Mouse (Mus musculus) stomach, embryonic 15.5 days (tissue): ENCODE results near the gene Slx1b. TPM values are rescaled to one million over a fixed set of nuclear protein-coding genes. Genes with fewer than 3 reads are reported as not detected.

Experiments used
- ATAC-seq: fragments of 200-750 bp; cut with Nextera tagmentation; 2 replicates; pipeline ENCODE4 v1.8.0; 2017; ENCODE audit warnings: low read depth, moderate number of reproducible peaks, moderate TSS enrichment; ENCODE audit not compliant: insufficient read depth, low FRiP score
- H3K27ac ChIP-seq: fragments of 300-500 bp; sonication (generic); 2 replicates; pipeline ENCODE4 v1.5.1; 2015; ENCODE audit warnings: mild to moderate bottlenecking, inconsistent platforms
- H3K27me3 ChIP-seq: fragments of 300-500 bp; sonication (generic); replicated peaks from 2 replicates; pipeline ENCODE4 v1.6.1; 2015; ENCODE audit warnings: inconsistent platforms
- H3K36me3 ChIP-seq: fragments of 300-500 bp; sonication (generic); 2 replicates; pipeline ENCODE4 v1.6.1; 2015; ENCODE audit warnings: inconsistent platforms
- H3K4me1 ChIP-seq: fragments of 300-500 bp; sonication (generic); 2 replicates; pipeline ENCODE4 v1.6.1; 2015; ENCODE audit warnings: inconsistent platforms
- H3K4me2 ChIP-seq: fragments of 300-500 bp; sonication (generic); 2 replicates; pipeline ENCODE4 v1.6.1; 2015; ENCODE audit warnings: mild to moderate bottlenecking, inconsistent platforms
- H3K4me3 ChIP-seq: fragments of 300-500 bp; sonication (generic); replicated peaks from 2 replicates; pipeline ENCODE4 v1.5.1; 2015; ENCODE audit warnings: inconsistent platforms
- H3K9ac ChIP-seq: fragments of 300-500 bp; sonication (generic); 2 replicates; pipeline ENCODE4 v1.6.1; 2015; ENCODE audit warnings: inconsistent platforms
- H3K9me3 ChIP-seq: fragments of 300-500 bp; sonication (generic); 2 replicates; pipeline ENCODE4 v1.6.1; 2016; ENCODE audit warnings: inconsistent platforms
- WGBS: fragments of 180-500 bp; shearing (Covaris S2); methylation state at CpG from one replicate; pipeline ENCODE4 v1.1.7; 2015; 5-methylcytosine and 5-hydroxymethylcytosine counted together
- polyA plus RNA-seq: library from polyadenylated mRNA; unstranded; fragments of >200 nt; fragmentation: Nextera tagmentation; extraction: Ambion mirVana; gene quantifications from 2 replicates; pipeline ENCODE4 v1.2.1, GENCODE M21; 2015

Slx1b gene
- polyA plus RNA-seq, 1 experiment from 2014 or later, result 7.9 TPM

- H3K4me2 ChIP-seq, result no peak overlapping the region
- H3K9ac ChIP-seq, result no peak overlapping the region
- 68% methylated on average over 5 of the region's 5 CpGs for WGBS
- no peaks in the 10 kb centered on the region for H3K27me3 ChIP-seq
- H3K4me1 ChIP-seq, result peaks cover 6% of the 10 kb centered on the region; the same call in 1 of the 2 replicates
- no peak overlapping the region; the same call in 1 of the 2 replicates for H3K27ac ChIP-seq
- H3K9me3 ChIP-seq, result no peaks in the 10 kb centered on the region
- H3K36me3 ChIP-seq, result peaks cover 27% of the 10 kb centered on the region
- ATAC-seq, result no peak
- H3K4me3 ChIP-seq, result no peak overlapping the region
Observed at GRCm38 (mm10) chr7:126668452-126668851, 27.1 kb downstream of the Slx1b start.

GRCm38 (mm10) chr7:126667495-126668090 lies 28.0 kb downstream of the Slx1b start:
- Histone ChIP-seq H3K9me3 (no peaks in the 10 kb centered on the region), H3K4me2 (no peak overlapping the region), H3K9ac (no peak overlapping the region), H3K4me1 (peaks cover 6% of the 10 kb centered on the region; the same call in 1 of the 2 replicates), H3K4me3 (no peak overlapping the region), H3K36me3 (peaks cover 25% of the 10 kb centered on the region), H3K27ac (no peak overlapping the region), H3K27me3 (no peaks in the 10 kb centered on the region)
- ATAC-seq, result no peak
- 81% methylated on average over 9 of the region's 9 CpGs for WGBS

GRCm38 (mm10) chr7:126665269-126665668 lies 30.3 kb downstream of the Slx1b start:
- WGBS, result 92% methylated on average over 3 of the region's 3 CpGs
- Histone ChIP-seq H3K27ac (no peak overlapping the region), H3K4me3 (no peak overlapping the region), H3K27me3 (no peaks in the 10 kb centered on the region), H3K4me2 (no peak overlapping the region), H3K4me1 (peaks cover 6% of the 10 kb centered on the region; the same call in 1 of the 2 replicates), H3K36me3 (peaks cover 16% of the 10 kb centered on the region; the same call in 1 of the 2 replicates), H3K9ac (no peak overlapping the region), H3K9me3 (no peaks in the 10 kb centered on the region)
- ATAC-seq, result no peak

GRCm38 (mm10) chr7:126663646-126664045 lies 31.9 kb downstream of the Slx1b start:
- H3K4me2 ChIP-seq, result no peak overlapping the region
- H3K27ac ChIP-seq, result no peak overlapping the region
- peaks cover 16% of the 10 kb centered on the region; the same call in 1 of the 2 replicates for H3K36me3 ChIP-seq
- peaks cover 6% of the 10 kb centered on the region; the same call in 1 of the 2 replicates for H3K4me1 ChIP-seq
- WGBS, result 58% methylated on average over 8 of the region's 8 CpGs
- ATAC-seq, result no peak
- H3K4me3 ChIP-seq, result no peak overlapping the region
- H3K27me3 ChIP-seq, result no peaks in the 10 kb centered on the region
- H3K9me3 ChIP-seq, result no peaks in the 10 kb centered on the region
- no peak overlapping the region for H3K9ac ChIP-seq

DNA sequence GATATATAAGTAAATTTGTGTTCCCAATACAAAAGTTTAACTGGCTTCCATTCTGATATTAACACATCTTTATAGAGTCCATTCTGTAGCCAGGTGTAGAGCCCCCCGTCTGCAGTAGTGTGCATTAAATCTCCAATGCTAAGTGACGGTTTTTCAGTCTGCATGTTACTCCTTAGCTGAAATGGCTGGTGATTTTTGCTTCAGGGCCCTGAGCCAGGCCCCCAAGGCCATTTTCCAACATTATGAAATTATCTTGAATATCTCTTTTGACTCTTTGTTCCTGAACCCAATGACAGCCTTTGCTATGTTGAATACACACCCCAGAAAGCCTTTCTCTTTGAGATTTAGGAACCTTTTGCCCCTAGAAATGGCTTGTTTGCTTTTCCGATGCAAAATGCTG lies 35.8 kb downstream of the Slx1b start:
- Histone ChIP-seq H3K27me3 (no peaks in the 10 kb centered on the region), H3K36me3 (0 out of 2 replicates have a peak, but pooled peaks cover 8% of the 10 kb centered on the region), H3K4me1 (no peaks in the 10 kb centered on the region), H3K9ac (no peak overlapping the region), H3K4me2 (no peak overlapping the region), H3K4me3 (no peak overlapping the region), H3K27ac (no peak overlapping the region), H3K9me3 (no peaks in the 10 kb centered on the region)
- 81% methylated on average over 3 of the region's 3 CpGs for WGBS
- ATAC-seq, result no peak

DNA sequence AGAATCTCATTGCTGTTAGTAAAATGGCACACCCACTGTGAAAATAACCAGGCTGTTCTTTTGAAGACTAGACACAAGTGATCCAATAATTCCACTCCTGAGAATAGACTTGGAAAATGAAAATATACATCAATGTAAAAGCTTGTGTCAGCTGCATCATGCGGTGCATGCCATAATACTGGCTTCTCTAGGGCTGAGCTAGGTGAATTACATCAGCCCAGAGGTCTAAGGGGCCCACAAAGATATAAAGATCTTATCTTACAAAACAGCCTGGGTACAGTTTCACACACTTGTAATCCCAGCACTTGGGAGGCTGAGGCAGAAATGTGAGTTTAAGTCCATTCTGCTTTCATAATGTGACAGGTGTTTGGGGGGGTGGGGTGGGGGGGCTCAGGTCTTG lies 38.1 kb downstream of the Slx1b start:
- Histone ChIP-seq H3K36me3 (0 out of 2 replicates have a peak, but pooled peaks cover 2% of the 10 kb centered on the region), H3K4me2 (no peak overlapping the region), H3K9ac (no peak overlapping the region), H3K27me3 (no peaks in the 10 kb centered on the region), H3K9me3 (no peaks in the 10 kb centered on the region), H3K4me1 (no peaks in the 10 kb centered on the region), H3K4me3 (no peak overlapping the region), H3K27ac (no peak overlapping the region)
- ATAC-seq, result no peak
- 90% methylated on average over 1 of the region's 1 CpGs for WGBS

- H3K27me3 ChIP-seq, result no peaks in the 10 kb centered on the region
- no peaks in the 10 kb centered on the region for H3K36me3 ChIP-seq
- no peak overlapping the region for H3K4me3 ChIP-seq
- H3K27ac ChIP-seq, result no peak overlapping the region
- H3K9me3 ChIP-seq, result no peaks in the 10 kb centered on the region
- WGBS, result 86% methylated on average over 3 of the region's 3 CpGs
- no peaks in the 10 kb centered on the region for H3K4me1 ChIP-seq
- H3K4me2 ChIP-seq, result no peak overlapping the region
- H3K9ac ChIP-seq, result no peak overlapping the region
- ATAC-seq, result no peak
Observed at GRCm38 (mm10) chr7:126655695-126656094, 39.9 kb downstream of the Slx1b start.

DNA sequence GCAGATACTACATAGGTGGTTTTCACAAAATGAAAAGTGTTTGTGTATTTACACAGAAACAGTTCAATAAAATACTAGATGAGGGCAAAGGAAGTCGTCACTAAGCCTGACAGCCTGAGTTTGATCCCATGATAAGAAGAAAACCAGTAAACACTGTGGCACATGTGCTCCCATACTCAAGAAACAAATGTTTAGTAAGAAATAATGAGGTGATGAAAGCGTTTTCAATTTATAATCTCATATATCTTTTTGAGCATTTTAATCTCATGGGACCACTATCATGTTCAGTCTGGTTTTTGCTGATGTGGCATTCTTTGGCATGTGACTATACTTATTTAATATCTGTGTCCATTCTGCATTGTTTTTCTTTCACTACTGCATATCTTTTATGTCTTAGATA lies 41.6 kb downstream of the Slx1b start:
- Histone ChIP-seq H3K27ac (no peak overlapping the region), H3K4me2 (no peak overlapping the region), H3K9me3 (no peaks in the 10 kb centered on the region), H3K4me3 (no peak overlapping the region), H3K36me3 (no peaks in the 10 kb centered on the region), H3K27me3 (no peaks in the 10 kb centered on the region), H3K4me1 (no peaks in the 10 kb centered on the region), H3K9ac (no peak overlapping the region)
- 73% methylated on average over 2 of the region's 2 CpGs for WGBS
- ATAC-seq, result no peak

DNA sequence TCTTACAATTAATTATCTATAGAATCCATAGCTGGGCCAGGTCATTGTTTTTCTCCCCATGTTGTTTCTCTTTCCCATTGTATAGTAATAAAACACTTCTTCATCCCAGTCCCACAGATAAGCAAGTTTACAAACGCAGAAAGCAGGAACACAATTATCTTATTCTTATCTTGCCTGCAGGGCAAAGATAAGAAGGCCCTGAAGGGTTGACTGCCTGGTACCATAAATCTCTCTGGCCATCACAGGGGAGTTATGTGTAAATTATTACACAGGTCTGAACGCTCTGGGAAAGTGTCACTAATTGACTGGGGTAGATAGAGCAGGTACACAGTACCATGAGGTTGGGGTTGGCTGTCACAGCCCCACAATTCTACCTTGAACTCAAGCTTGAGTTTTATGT lies 44.7 kb downstream of the Slx1b start:
- Histone ChIP-seq H3K9ac (no peak overlapping the region), H3K9me3 (no peaks in the 10 kb centered on the region), H3K4me1 (no peaks in the 10 kb centered on the region), H3K36me3 (no peaks in the 10 kb centered on the region), H3K4me2 (no peak overlapping the region), H3K27ac (no peak overlapping the region), H3K4me3 (no peak overlapping the region), H3K27me3 (no peaks in the 10 kb centered on the region)
- no peak for ATAC-seq
- 30% methylated on average over 2 of the region's 2 CpGs for WGBS

- WGBS, result 1% methylated on average over 57 of the region's 57 CpGs
- ATAC-seq, result peak; percentile 97
Observed at GRCm38 (mm10) chr7:126649231-126650051, 46.1 kb downstream of the Slx1b start, which contains the start of gene Sgf29. Gene Sgf29, plus strand, starts transcription at chr7:126649309.

DNA sequence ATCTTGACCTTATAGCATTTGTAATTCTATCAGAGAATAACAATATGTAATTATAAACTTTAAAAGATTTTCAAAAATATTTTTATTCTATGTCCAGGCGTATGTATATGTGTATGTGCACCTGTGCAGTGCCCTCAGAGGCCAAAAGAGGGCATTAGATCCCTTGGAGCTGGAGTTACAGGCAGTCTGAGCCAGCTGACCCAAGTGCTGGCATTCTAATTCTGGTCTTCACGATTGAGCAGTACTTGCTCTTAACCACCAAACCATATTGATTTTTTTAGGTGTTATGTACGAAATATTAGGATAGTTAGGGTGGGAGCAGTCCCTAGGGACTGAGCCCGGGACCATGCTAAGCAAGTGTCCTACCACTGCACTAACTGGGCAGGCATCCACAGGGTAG lies 47.1 kb downstream of the Slx1b start:
- no peak overlapping the region for H3K9ac ChIP-seq
- WGBS, result 76% methylated on average over 4 of the region's 4 CpGs
- H3K27me3 ChIP-seq, result no peaks in the 10 kb centered on the region
- H3K4me3 ChIP-seq, result peak overlapping the region; percentile 69
- H3K4me1 ChIP-seq, result no peaks in the 10 kb centered on the region
- ATAC-seq, result no peak
- H3K27ac ChIP-seq, result no peak overlapping the region; the same call in 1 of the 2 replicates
- no peaks in the 10 kb centered on the region for H3K9me3 ChIP-seq
- H3K4me2 ChIP-seq, result peak overlapping the region; percentile 76
- no peaks in the 10 kb centered on the region for H3K36me3 ChIP-seq

More at GRCm38 (mm10) chr7:126649231-126650051, 46.1 kb downstream of the Slx1b start, which contains the start of gene Sgf29:
- peak within 1 kb of the TSS; percentile 40; the same call in 1 of the 2 replicates for H3K9ac ChIP-seq
- H3K4me2 ChIP-seq, result peak within 1 kb of the TSS; percentile 76
- peak within 1 kb of the TSS; percentile 69 for H3K4me3 ChIP-seq
- H3K4me1 ChIP-seq, result no peaks in the 10 kb centered on the region
- no peaks in the 10 kb centered on the region for H3K27me3 ChIP-seq
- H3K36me3 ChIP-seq, result no peaks in the 10 kb centered on the region
- peak within 1 kb of the TSS; percentile 95 for H3K27ac ChIP-seq
- H3K9me3 ChIP-seq, result no peaks in the 10 kb centered on the region

DNA sequence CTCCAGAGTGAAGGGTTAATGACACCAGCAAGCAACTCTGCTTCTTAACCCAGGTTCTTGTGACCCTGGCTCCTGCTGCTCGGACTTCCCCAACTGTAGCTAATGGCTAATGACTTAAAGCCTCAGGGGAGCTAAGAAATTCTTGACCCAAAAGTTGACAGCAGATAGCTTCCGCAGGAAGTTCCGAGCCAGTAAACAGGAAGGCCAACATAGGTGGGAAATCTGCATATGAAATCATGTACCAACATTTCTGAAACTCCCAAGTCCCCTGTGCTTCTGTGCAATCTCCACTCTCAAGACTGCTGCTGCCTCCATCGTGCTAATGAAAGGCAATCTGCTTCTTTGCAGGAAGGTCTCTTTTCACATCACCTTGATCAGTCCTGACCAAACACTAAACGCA lies 49.9 kb downstream of the Slx1b start:
- WGBS, result 62% methylated on average over 5 of the region's 5 CpGs
- Histone ChIP-seq H3K27ac (no peak overlapping the region), H3K4me1 (no peaks in the 10 kb centered on the region), H3K36me3 (no peaks in the 10 kb centered on the region), H3K4me3 (no peak overlapping the region), H3K9me3 (no peaks in the 10 kb centered on the region), H3K9ac (no peak overlapping the region), H3K4me2 (no peak overlapping the region), H3K27me3 (no peaks in the 10 kb centered on the region)
- no peak for ATAC-seq
